Mouse (Mus musculus): ENCODE measurements at regions not wholly inside any gene's neighbourhood (a gene's known extent, or its start where the extent isn't known, plus 50 kb on each side); places are given as distances from the start of the nearest gene placed in this dataset.

DNA sequence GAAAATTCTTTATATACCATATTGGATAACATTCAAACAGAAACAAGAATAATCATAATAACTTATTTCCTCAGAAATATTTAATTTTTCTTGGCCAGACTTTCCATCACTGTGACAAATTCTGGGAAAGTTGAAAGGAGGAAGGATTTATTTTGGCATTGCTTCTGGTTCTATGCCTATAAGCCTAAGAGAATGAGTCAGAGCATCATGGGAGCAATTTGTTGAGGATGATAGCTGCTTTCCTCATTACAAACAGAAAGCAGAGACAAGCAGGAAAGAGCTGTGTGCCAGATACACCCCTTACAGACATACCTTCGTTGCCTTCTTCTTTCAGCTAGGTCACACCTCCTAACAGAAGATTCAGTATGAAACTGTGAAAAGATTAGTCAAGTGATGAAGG is 115.3 kb downstream of the Rgs21 start:
- ATAC-seq (ENCODE audit: borderline replicate concordance, extremely low read depth, low FRiP score, low TSS enrichment): no peak
- Histone ChIP-seq H3K4me2 (no peak overlapping the region), H3K27me3 (no peaks in the 10 kb centered on the region), H3K4me1 (no peaks in the 10 kb centered on the region), H3K9me3 (no peaks in the 10 kb centered on the region), H3K4me3 (no peak overlapping the region), H3K27ac (no peak overlapping the region), H3K36me3 (no peaks in the 10 kb centered on the region), H3K9ac (no peak overlapping the region)
- WGBS: 37% methylated on average over 1 of the region's 1 CpGs

DNA sequence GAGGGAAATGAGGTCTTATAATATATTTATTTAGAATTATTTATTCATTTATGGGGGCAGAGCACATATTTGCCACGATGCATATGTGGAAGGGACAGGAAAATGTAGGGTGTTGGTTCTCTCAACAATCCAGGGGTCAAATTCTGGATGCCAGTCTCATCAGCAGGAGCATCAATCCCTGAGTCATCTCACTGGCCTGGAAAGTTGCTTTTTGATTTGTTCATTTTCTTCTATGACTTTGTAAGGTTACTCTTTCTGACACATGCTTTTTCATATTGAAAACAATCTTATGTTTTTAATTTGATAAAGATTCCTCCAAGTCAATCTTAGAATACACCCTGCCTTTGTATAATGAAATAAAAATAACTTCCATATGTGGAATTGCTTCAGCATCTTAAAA is 115.7 kb downstream of the Rgs21 start:
- Histone ChIP-seq H3K27ac (no peak overlapping the region), H3K36me3 (no peaks in the 10 kb centered on the region), H3K27me3 (no peaks in the 10 kb centered on the region), H3K4me3 (no peak overlapping the region), H3K9me3 (no peaks in the 10 kb centered on the region), H3K9ac (no peak overlapping the region), H3K4me2 (no peak overlapping the region), H3K4me1 (no peaks in the 10 kb centered on the region)
- ATAC-seq (ENCODE audit: borderline replicate concordance, extremely low read depth, low FRiP score, low TSS enrichment): no peak
- WGBS: 38% methylated on average over 1 of the region's 1 CpGs

DNA sequence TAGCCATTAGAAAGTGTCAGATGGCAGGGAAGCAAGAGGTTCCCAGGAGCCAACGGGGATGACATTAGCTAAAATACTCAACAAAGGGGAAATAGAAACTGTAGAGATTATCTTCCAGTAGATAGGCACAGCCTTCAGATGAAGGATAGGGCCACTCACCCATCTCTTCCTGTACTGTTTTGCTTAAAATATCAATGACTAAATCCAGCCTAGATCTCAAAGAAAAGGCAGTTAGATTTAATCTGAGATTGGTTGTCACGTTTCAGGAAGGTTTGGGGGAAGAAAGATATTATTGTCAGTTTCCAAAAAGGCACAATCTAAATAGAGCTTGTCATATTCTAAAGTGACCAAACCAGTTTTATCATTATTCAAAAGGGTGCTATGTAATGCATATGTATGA is 130.8 kb downstream of the Rgs21 start:
- H3K27ac ChIP-seq: no peak overlapping the region
- no peaks in the 10 kb centered on the region for H3K4me1 ChIP-seq
- WGBS: 69% methylated on average over 2 of the region's 2 CpGs
- H3K27me3 ChIP-seq: no peaks in the 10 kb centered on the region
- no peaks in the 10 kb centered on the region for H3K9me3 ChIP-seq
- no peak for ATAC-seq (ENCODE audit: borderline replicate concordance, extremely low read depth, low FRiP score, low TSS enrichment)
- no peak overlapping the region for H3K4me2 ChIP-seq
- H3K36me3 ChIP-seq: no peaks in the 10 kb centered on the region
- no peak overlapping the region for H3K4me3 ChIP-seq
- no peak overlapping the region for H3K9ac ChIP-seq

DNA sequence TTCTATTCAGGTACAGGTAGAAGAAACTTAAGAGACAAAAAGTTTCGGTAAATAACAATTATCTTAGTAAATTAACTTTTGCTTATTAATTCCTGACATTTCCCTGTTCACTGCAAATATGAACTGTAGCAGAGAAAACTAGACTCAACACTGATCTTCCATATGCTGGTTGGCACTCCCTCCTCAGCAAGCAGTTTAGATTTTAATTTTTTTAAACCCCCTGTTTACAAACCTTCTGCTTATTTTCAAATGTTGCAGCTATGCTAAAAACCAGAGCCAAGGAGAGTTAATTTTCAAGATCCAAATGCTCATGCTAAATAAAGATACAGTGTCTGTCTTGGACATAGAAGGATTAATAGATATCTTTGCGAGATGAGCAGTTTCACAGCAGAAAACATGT is 134.7 kb downstream of the Rgs21 start:
- Histone ChIP-seq H3K9me3 (no peaks in the 10 kb centered on the region), H3K4me1 (no peaks in the 10 kb centered on the region), H3K4me3 (no peak overlapping the region), H3K27ac (no peak overlapping the region), H3K4me2 (no peak overlapping the region), H3K9ac (no peak overlapping the region), H3K27me3 (no peaks in the 10 kb centered on the region), H3K36me3 (no peaks in the 10 kb centered on the region)
- WGBS: 87% methylated on average over 2 of the region's 2 CpGs
- ATAC-seq (ENCODE audit: borderline replicate concordance, extremely low read depth, low FRiP score, low TSS enrichment): no peak

DNA sequence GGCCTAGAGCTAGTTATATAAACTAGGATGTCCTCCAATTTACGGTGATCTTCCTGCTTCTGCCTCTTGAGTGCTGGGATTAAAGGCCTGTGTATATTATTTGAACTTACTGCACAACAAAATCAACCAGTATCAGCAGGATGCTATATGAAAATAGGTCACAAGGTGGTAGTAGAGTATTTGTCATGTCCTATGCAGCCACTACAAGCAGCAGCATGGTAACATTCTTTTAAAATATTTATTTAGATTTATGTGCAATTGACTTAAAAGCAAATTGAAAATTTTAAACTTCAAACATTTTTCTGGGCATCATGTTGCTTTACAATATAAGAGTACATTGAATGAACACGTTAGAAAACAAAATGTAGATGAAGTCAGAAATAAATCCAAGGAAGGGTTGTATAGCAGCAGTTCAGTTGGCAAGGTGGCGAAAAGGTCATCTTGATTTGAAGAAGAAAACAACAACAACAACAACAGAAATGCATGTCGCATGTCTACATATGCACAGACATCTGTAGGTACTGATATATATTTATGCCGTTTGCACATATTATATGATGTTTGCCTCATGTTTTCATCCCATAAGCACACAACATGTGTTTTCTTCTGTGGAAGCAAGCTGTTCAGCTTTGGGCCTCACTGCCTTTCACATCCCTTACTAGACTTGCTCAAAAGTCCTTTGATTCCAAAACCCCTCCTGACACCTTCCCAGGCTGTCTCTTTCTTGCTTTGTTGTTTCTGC is 135.8 kb downstream of the Rgs21 start:
- no peaks in the 10 kb centered on the region for H3K36me3 ChIP-seq
- no peaks in the 10 kb centered on the region for H3K27me3 ChIP-seq
- no peak overlapping the region for H3K9ac ChIP-seq
- WGBS: 75% methylated on average over 5 of the region's 5 CpGs
- no peak overlapping the region for H3K27ac ChIP-seq
- no peaks in the 10 kb centered on the region for H3K9me3 ChIP-seq
- ATAC-seq (ENCODE audit: borderline replicate concordance, extremely low read depth, low FRiP score, low TSS enrichment): no peak
- no peak overlapping the region for H3K4me3 ChIP-seq
- no peaks in the 10 kb centered on the region for H3K4me1 ChIP-seq
- no peak overlapping the region for H3K4me2 ChIP-seq

DNA sequence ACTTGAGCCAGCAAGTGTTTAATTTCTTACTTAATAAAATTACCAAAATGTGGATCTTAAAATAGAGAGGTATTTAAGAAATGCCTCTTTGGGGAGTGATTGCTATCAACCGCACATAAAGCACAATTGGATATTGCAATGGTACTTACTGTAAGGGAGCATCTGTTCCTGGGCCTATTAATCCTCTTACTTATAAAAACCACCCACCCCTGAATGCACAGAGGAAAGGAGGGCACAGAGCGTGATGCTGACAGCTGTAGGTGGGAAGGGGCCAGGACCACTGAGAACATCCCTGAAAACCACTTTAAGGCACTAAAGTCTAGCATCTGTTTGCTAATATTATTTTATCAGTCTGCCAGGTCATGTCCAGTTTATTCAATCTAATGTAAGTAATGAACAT is 146.1 kb downstream of the Rgs21 start:
- H3K9ac ChIP-seq: no peak overlapping the region
- no peaks in the 10 kb centered on the region for H3K9me3 ChIP-seq
- no peaks in the 10 kb centered on the region for H3K36me3 ChIP-seq
- H3K4me1 ChIP-seq: no peaks in the 10 kb centered on the region
- 80% methylated on average over 2 of the region's 2 CpGs for WGBS
- no peak overlapping the region for H3K4me3 ChIP-seq
- no peaks in the 10 kb centered on the region for H3K27me3 ChIP-seq
- no peak overlapping the region for H3K27ac ChIP-seq
- no peak overlapping the region for H3K4me2 ChIP-seq
- no peak for ATAC-seq (ENCODE audit: borderline replicate concordance, extremely low read depth, low FRiP score, low TSS enrichment)

DNA sequence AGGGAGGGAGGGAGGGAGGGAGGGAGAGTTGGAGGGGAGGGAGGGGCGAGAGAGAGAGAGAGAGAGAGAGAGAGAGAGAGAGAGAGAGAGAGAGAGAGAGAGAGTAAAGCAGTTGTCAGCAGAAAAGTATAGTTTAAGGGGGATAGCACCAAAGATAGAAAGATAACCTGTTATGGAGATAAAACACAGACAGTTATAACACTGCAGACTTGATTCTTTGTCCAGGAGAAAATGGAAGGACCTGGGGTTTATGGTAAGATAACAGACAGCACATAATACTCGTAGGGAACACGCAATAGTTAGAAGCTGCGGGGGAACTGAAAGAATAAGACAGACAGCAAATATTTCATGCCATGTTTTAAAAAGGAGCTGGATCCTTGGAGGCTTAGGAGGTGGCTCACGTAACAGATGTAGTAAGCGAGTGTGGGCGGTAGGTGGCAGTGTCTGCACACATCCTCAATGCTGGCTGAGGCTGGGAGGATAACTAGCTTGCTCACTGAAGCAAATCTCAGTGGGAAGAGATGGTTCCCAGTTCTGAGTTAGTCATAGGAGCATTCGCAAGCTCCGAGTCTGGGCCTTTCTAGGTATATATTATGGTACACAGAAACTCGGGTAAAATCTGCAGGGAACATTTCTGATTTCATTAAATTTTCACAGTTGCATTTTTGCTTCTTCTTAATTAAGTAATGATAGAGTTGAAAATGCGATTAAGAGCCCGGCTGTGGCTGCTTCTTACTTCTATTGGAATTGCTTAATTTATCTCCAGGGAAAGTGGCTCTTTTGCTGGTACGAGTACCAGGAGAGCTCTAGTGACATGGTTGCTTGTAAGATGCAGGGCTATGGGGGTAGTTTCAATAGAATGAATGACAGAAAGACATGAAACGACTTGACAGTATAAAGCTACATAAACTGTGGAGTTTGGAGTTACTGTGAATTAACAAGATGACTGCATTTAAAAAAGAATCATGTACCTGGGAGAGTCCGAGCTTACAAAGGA is 157.6 kb upstream of the Rgs1 start:
- 32% methylated on average over 14 of the region's 15 CpGs for WGBS
- H3K27ac ChIP-seq: no peak overlapping the region
- H3K36me3 ChIP-seq: no peaks in the 10 kb centered on the region
- H3K9me3 ChIP-seq: no peaks in the 10 kb centered on the region
- H3K4me1 ChIP-seq: no peaks in the 10 kb centered on the region
- peak; percentile 52; the same call in 1 of the 2 replicates for ATAC-seq (ENCODE audit: borderline replicate concordance, extremely low read depth, low FRiP score, low TSS enrichment)
- H3K27me3 ChIP-seq: no peaks in the 10 kb centered on the region
- no peak overlapping the region for H3K4me2 ChIP-seq
- no peak overlapping the region for H3K9ac ChIP-seq
- H3K4me3 ChIP-seq: no peak overlapping the region

DNA sequence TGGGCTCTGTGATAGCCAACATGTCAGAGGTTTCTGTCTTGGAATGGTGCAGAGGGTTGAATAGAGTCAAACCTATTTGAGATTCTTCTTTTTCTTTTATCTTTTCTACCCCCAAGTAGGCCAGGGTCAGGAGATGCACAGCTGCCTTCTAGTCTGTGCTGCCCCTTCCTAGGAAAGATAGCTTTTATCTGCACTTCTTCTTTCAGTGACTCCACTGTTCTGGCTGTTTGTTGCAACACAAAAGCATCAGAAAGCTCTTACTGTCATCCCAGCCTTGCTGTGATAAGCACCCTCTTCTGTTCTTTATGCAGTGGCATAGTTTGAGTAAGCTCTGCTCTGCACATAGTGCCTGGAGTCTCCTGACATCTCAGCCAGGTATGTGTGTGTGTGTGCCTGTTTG is 156.7 kb upstream of the Rgs1 start:
- ATAC-seq (ENCODE audit: borderline replicate concordance, extremely low read depth, low FRiP score, low TSS enrichment): no peak
- H3K9ac ChIP-seq: no peak overlapping the region

DNA sequence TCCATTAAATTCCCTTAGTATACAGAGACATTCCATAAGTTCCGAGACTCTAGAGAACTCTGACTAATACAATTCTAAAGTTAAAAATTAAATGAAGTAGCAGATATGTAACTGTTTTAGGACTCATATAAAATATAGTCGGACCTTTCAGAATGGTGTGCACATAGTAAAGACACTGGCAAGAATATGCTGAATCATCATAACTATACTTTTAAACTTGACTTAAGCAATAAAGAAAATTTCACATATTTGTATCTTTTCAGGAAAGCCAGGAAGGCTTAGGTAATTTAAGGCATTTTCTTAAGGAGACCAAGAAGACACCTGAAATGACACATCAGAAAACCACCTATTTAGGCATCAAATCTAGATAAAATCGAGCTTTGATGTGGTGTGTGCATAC is 156.0 kb upstream of the Rgs1 start:
- no peak overlapping the region for H3K4me3 ChIP-seq
- no peak overlapping the region for H3K27ac ChIP-seq
- no peaks in the 10 kb centered on the region for H3K36me3 ChIP-seq
- no peak overlapping the region for H3K9ac ChIP-seq
- no peaks in the 10 kb centered on the region for H3K9me3 ChIP-seq
- no peak for ATAC-seq (ENCODE audit: borderline replicate concordance, extremely low read depth, low FRiP score, low TSS enrichment)
- H3K4me2 ChIP-seq: no peak overlapping the region
- no peaks in the 10 kb centered on the region for H3K27me3 ChIP-seq
- no peaks in the 10 kb centered on the region for H3K4me1 ChIP-seq
- WGBS: 62% methylated on average over 3 of the region's 3 CpGs

More for the DNA sequence above, 156.7 kb upstream of the Rgs1 start:
- Histone ChIP-seq H3K27ac (no peak overlapping the region), H3K9me3 (no peaks in the 10 kb centered on the region), H3K4me1 (no peaks in the 10 kb centered on the region), H3K27me3 (no peaks in the 10 kb centered on the region), H3K4me3 (no peak overlapping the region), H3K36me3 (no peaks in the 10 kb centered on the region), H3K4me2 (no peak overlapping the region)

DNA sequence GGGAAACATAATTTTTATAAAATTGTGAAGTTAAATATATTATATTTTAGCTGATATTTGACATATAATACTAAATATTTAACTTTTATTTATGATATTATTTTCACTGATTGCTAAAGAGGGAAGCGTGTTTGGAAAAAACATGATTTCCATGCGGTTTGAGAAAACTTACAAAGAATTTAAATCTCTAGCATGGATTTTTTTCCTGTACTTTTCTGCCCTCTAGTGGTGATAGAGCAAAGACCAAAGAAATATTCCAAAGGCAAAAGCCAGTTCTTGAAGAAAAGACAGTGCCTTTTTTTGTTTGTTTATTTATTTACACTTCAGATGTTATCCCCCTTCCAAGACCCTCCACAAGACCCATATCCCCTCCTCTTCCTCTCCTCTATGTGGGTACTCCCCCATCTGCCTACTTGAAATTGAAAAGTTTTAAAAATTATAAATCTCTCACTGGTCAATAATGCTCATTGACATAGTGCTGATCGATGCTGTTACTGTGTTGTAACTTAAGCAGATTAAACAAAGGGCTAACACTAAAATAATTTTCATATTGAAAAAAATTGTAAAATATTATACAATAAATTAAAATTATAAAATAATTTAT is 131.1 kb upstream of the Rgs1 start:
- H3K9ac ChIP-seq: no peak overlapping the region
- no peaks in the 10 kb centered on the region for H3K27me3 ChIP-seq
- 35% methylated on average over 3 of the region's 3 CpGs for WGBS
- H3K4me1 ChIP-seq: no peaks in the 10 kb centered on the region
- H3K27ac ChIP-seq: no peak overlapping the region
- H3K36me3 ChIP-seq: no peaks in the 10 kb centered on the region
- no peak overlapping the region for H3K4me3 ChIP-seq
- no peaks in the 10 kb centered on the region for H3K9me3 ChIP-seq
- ATAC-seq (ENCODE audit: borderline replicate concordance, extremely low read depth, low FRiP score, low TSS enrichment): no peak
- no peak overlapping the region for H3K4me2 ChIP-seq

DNA sequence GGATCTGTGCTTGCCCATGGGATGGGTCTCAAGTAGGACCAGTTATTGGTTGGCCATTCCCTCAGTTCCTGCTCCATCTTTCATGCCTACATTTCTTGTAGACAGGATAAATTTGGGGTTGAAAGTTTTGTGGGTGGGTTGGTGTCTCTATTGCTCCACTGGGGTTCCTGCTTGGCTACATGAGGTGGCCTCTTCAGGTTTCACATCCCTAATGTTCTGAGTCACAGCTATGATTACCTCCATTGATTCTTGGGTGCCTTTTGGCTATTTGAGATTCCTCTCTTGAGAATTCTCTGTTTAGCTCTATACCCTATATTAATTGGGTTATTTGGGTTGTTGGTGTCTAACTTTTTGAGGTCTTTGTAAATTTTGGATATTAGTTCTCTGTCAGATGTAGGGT is 125.1 kb upstream of the Rgs1 start:
- H3K4me2 ChIP-seq: no peak overlapping the region
- H3K36me3 ChIP-seq: no peaks in the 10 kb centered on the region
- H3K9me3 ChIP-seq: no peaks in the 10 kb centered on the region
- no peak overlapping the region for H3K27ac ChIP-seq
- H3K4me1 ChIP-seq: no peaks in the 10 kb centered on the region
- no peak for ATAC-seq (ENCODE audit: borderline replicate concordance, extremely low read depth, low FRiP score, low TSS enrichment)
- H3K27me3 ChIP-seq: no peaks in the 10 kb centered on the region
- no peak overlapping the region for H3K4me3 ChIP-seq
- H3K9ac ChIP-seq: no peak overlapping the region

DNA sequence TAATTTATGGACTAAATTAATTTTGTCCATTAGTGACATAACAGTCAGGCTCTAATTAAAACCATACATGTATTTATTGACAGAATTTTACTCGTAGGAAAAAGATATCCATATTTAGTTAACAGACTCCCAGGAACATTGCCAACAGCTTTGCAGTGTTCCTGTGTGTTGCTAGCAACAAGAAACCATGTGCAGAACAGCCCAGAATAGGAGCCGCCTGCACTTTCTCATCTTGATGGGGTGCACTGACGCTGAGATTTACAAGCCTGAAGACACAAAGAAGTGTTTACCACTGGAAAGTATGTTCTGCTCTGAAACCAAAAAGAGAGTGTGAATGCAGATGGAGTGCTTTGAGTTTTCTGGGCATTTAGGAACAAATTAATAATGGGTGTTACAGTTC is 118.5 kb upstream of the Rgs1 start:
- Histone ChIP-seq H3K4me1 (no peaks in the 10 kb centered on the region), H3K27ac (no peak overlapping the region), H3K9ac (no peak overlapping the region), H3K9me3 (no peaks in the 10 kb centered on the region), H3K4me2 (no peak overlapping the region), H3K36me3 (no peaks in the 10 kb centered on the region), H3K27me3 (no peaks in the 10 kb centered on the region), H3K4me3 (no peak overlapping the region)
- ATAC-seq (ENCODE audit: borderline replicate concordance, extremely low read depth, low FRiP score, low TSS enrichment): peak; percentile 57; the same call in 1 of the 2 replicates
- WGBS: 41% methylated on average over 3 of the region's 3 CpGs

Data from lung, embryonic 15.5 days (tissue).